Mouse (Mus musculus) gastrocnemius, adult 2 months (tissue): Measurements from ENCODE around the gene Bckdk. TPM values are rescaled to one million over a fixed set of nuclear protein-coding genes. Genes with fewer than 3 reads are reported as not detected.
A peak's percentile ranks its signal among the peaks of the same experiment; 100 is the strongest.
"Not testable (repeated sequence)": the region's sequence is repeated elsewhere in the genome, so short reads cannot be mapped to it uniquely, and the experiment has no call there.

Experiments used
- DNase-seq: peaks from one replicate; pipeline ENCODE4 v3.0.0; 2022
- H3K27ac ChIP-seq: fragments of 200-600 bp; 2 replicates; pipeline ENCODE4 v1.8.1; 2022; ENCODE audit warnings: mild to moderate bottlenecking
- H3K4me3 ChIP-seq: fragments of 200-600 bp; 2 replicates; pipeline ENCODE4 v1.8.1; 2022; ENCODE audit warnings: mild to moderate bottlenecking, moderate library complexity
- CTCF ChIP-seq: fragments of 200-600 bp; IDR thresholded peaks from 2 replicates; pipeline ENCODE4 v1.8.1; 2022; ENCODE audit warnings: antibody characterized with exemption, mild to moderate bottlenecking, moderate library complexity
- intact Hi-C: fragments of 180-260 bp; cut with DNase I; formaldehyde crosslinking; loops from one replicate; pipeline ENCODE4 v1.15.1; 2025
- total RNA-seq, 2 experiments: library from RNA; stranded (reverse); gene quantifications; 2 replicates each; pipeline ENCODE4 v1.2.3; 2021

Gene Bckdk
- total RNA-seq, 2 experiments from 2014 or later, result 169 to 177 TPM

GRCm38 (mm10) chr7:127936216-127936884 lies 32.5 kb downstream of the Bckdk start:
- intact Hi-C loops, result loop anchor here (5.0 to 10.0 kb wide), 2 partner anchors 39 to 268 kb away; partner anchors contain the start of genes Cox6a2, Gm21974 and Vkorc1
- no peak for TF ChIP-seq CTCF
- H3K4me3 ChIP-seq, result peak overlapping the region; percentile 76
- peak overlapping the region; percentile 87 for H3K27ac ChIP-seq
- no peak for DNase-seq

GRCm38 (mm10) chr7:127942097-127942496 lies 38.2 kb downstream of the Bckdk start:
- intact Hi-C loops, H3K27ac ChIP-seq, DNase-seq, H3K4me3 ChIP-seq: not testable (repeated sequence)
- TF ChIP-seq CTCF, result peak; percentile 28; the same call in 1 of the 2 replicates

GRCm38 (mm10) chr7:127944614-127945013 lies 40.7 kb downstream of the Bckdk start:
- peak; percentile 37 for DNase-seq
- TF ChIP-seq CTCF, result no peak
- H3K27ac ChIP-seq, result no peak overlapping the region

GRCm38 (mm10) chr7:127946470-127947023 lies 42.7 kb downstream of the Bckdk start, which contains the start of gene Prss36:
TSS of gene Prss36 (minus strand) at chr7:127946725.
- no peak within 1 kb of the TSS for H3K4me3 ChIP-seq
- intact Hi-C loops, result no loop called here
- no peak for TF ChIP-seq CTCF
- H3K27ac ChIP-seq, result no peak within 1 kb of the TSS
- DNase-seq, result no peak

More at GRCm38 (mm10) chr7:127944614-127945013, 40.7 kb downstream of the Bckdk start:
- intact Hi-C loops, result no loop called here
- peak overlapping the region; percentile 20; the same call in 1 of the 2 replicates for H3K4me3 ChIP-seq

- DNase-seq, result no peak
- Histone ChIP-seq H3K27ac (no peak overlapping the region), H3K4me3 (no peak overlapping the region)
- TF ChIP-seq CTCF, result no peak
- intact Hi-C loops, result no loop called here
Observed at GRCm38 (mm10) chr7:127952864-127953581, 49.1 kb downstream of the Bckdk start.

- Histone ChIP-seq H3K4me3 (no peak overlapping the region), H3K27ac (no peak overlapping the region)
- no peak for TF ChIP-seq CTCF
- no peak for DNase-seq
- intact Hi-C loops, result no loop called here
Observed at GRCm38 (mm10) chr7:127959364-127959763, 55.5 kb downstream of the Bckdk start.

Other genes with a start within 250 kb of the Bckdk start
- gene Bcl7c, start 195.1 kb upstream of the Bckdk start, total RNA-seq, result 10 to 100 TPM; 26.7 to 32.9 TPM
- 10 to 100 TPM; 16.8 to 18.1 TPM for gene Ctf1, start 191.3 kb upstream of the Bckdk start, total RNA-seq
- gene Ctf2, start 171.9 kb upstream of the Bckdk start, total RNA-seq, result not detected
- 1 to 10 TPM; 1.2 to 2.0 TPM for gene Fbxl19, start 159.5 kb upstream of the Bckdk start, total RNA-seq
- 10 to 100 TPM; 10.1 to 11.7 TPM for gene Orai3, start 134.3 kb upstream of the Bckdk start, total RNA-seq
- 10 to 100 TPM; 15.3 to 20.8 TPM for gene Setd1a, start 127.4 kb upstream of the Bckdk start, total RNA-seq
- 1 to 10 TPM; 1.9 to 2.1 TPM for gene Gm49388, start 118.5 kb upstream of the Bckdk start, total RNA-seq
- gene Hsd3b7, start 103.5 kb upstream of the Bckdk start, total RNA-seq, result 1 to 10 TPM; 4.7 to 6.2 TPM
- gene Stx4a, start 79.8 kb upstream of the Bckdk start, total RNA-seq, result 10 to 100 TPM; 55.4 to 59.0 TPM
- 1 to 10 TPM; 1.0 TPM for gene Stx1b, start 79.5 kb upstream of the Bckdk start, total RNA-seq
- gene Zfp646, start 27.9 kb upstream of the Bckdk start, total RNA-seq, result 10 to 100 TPM; 11.8 to 15.4 TPM
- 1 to 10 TPM; 3.3 to 5.0 TPM for gene Zfp668, start 27.3 kb upstream of the Bckdk start, total RNA-seq
- 1 to 10 TPM; 1.2 to 2.0 TPM for gene Prss53, start 13.1 kb upstream of the Bckdk start, total RNA-seq
- not detected for gene Gm21974, start 8.6 kb upstream of the Bckdk start, total RNA-seq
- 10 to 100 TPM in 1 of 2 experiments, 1 to 10 TPM in 1; 9.2 to 12.6 TPM for gene Vkorc1, start 8.5 kb upstream of the Bckdk start, total RNA-seq
- 10 to 100 TPM; 24.3 to 26.6 TPM for gene Kat8, start 8.4 kb downstream of the Bckdk start, total RNA-seq
- gene Prss8, start 26.0 kb downstream of the Bckdk start, total RNA-seq, result not detected
- gene Prss36, start 42.6 kb downstream of the Bckdk start, total RNA-seq, result 1 to 10 TPM; 6.0 to 7.1 TPM
- gene Fus, start 63.4 kb downstream of the Bckdk start, total RNA-seq, result 10 to 100 TPM; 77.8 to 99.5 TPM
- under 1 TPM; 0.38 to 0.89 TPM for gene Pycard, start 89.8 kb downstream of the Bckdk start, total RNA-seq
- 100 to 1,000 TPM; 186 to 238 TPM for gene Trim72, start 99.9 kb downstream of the Bckdk start, total RNA-seq
- gene Itgam, start 158.6 kb downstream of the Bckdk start, total RNA-seq, result 1 to 10 TPM; 1.0 to 1.9 TPM
- not detected for gene Gm49368, start 158.6 kb downstream of the Bckdk start, total RNA-seq
- under 1 TPM in 1 of 2 experiments, not detected in 1; 0.26 TPM for gene Itgax, start 225.5 kb downstream of the Bckdk start, total RNA-seq